Mouse (Mus musculus): ENCODE measurements around the gene Gdf2. TPM values are rescaled to one million over a fixed set of nuclear protein-coding genes. Genes with fewer than 3 reads are reported as not detected.

Gdf2 gene
- total and polyA plus RNA-seq, 3 experiments = not detected

GRCm38 (mm10) chr14:33956055-33956454 lies 15.2 kb downstream of the Gdf2 start:
- no peak overlapping the region for H3K27ac ChIP-seq (ENCODE audit: insufficient read depth, low read depth)
- no peak overlapping the region for H3K9ac ChIP-seq (ENCODE audit: insufficient read depth, low read depth)
- TF ChIP-seq ZKSCAN1 (IDR thresholded peaks at IDR 0.05; ENCODE audit: borderline replicate concordance, low read depth, low read length) (no peak), MYC (IDR thresholded peaks at IDR 0.05; ENCODE audit: low read depth, low read length) (no peak), KAT2A (IDR thresholded peaks at IDR 0.05; ENCODE audit: insufficient replicate concordance, low read length) (no peak), ZC3H11A (IDR thresholded peaks at IDR 0.05; ENCODE audit: low read depth, low read length) (no peak), JUN (IDR thresholded peaks at IDR 0.05; ENCODE audit: insufficient read depth, low read depth, low read length) (no peak), SMC3 (IDR thresholded peaks at IDR 0.05; ENCODE audit: low read depth, low read length) (peak; percentile 6; the same call in 1 of the 2 replicates), CTCF (conservative IDR thresholded peaks at IDR 0.05 in 1 of 2, IDR thresholded peaks at IDR 0.05 in 1 of 2; ENCODE audit: low read depth in 2 of 2, low read length in 2 of 2) (peak; percentile 10 to 43; a peak in 2 of 4 replicates), EP300 (IDR thresholded peaks at IDR 0.05; ENCODE audit: low read length) (no peak), TBP (conservative IDR thresholded peaks at IDR 0.05; ENCODE audit: low read depth, low read length) (no peak), ZMIZ1 (IDR thresholded peaks at IDR 0.05; ENCODE audit: low read depth, low read length) (no peak), MAFK (IDR thresholded peaks at IDR 0.05; ENCODE audit: insufficient replicate concordance, low read length) (no peak)
- dilution Hi-C loops (cut with MboI; ENCODE audit: extremely low pct_ligation_motif_present, extremely low pct_unique_long_range_greater_than_20kb, low sequenced_read_pairs) = no loop called here
- no peak overlapping the region for H3K4me2 ChIP-seq (ENCODE audit: insufficient read depth, low read depth, poor library complexity, severe bottlenecking)
- peaks cover 3 to 8% of the 10 kb centered on the region in 2 experiments; a peak in 2 of 4 replicates for H3K4me1 ChIP-seq (ENCODE audit: control insufficient read depth in 1 of 2, insufficient read depth in 2 of 2)
- no peaks in the 10 kb centered on the region for H3K79me2 ChIP-seq (replicated peaks; ENCODE audit: control insufficient read depth, extremely low read depth, insufficient read depth, poor library complexity, severe bottlenecking)
- in situ Hi-C loops (cut with MboI; ENCODE audit: low pct_ligation_motif_present, low pct_unique_long_range_greater_than_20kb, low sequenced_read_pairs) = no loop called here
- H3K4me3 ChIP-seq (replicated peaks in 1 of 3; ENCODE audit: low read depth in 2 of 3, low read length in 2 of 3, poor library complexity in 1 of 3) = no peak overlapping the region
- no peak for DNase-seq (ENCODE audit: extremely low read depth)
- H3K36me3 ChIP-seq (replicated peaks in 1 of 2; ENCODE audit: control insufficient read depth in 1 of 2, insufficient read depth in 1 of 2, low read length in 1 of 2) = no peaks in the 10 kb centered on the region
- H3K9me3 ChIP-seq (replicated peaks; ENCODE audit: low read length) = no peaks in the 10 kb centered on the region
- H3K27me3 ChIP-seq (replicated peaks) = no peaks in the 10 kb centered on the region

- no peak overlapping the region for H3K4me3 ChIP-seq (replicated peaks in 1 of 3; ENCODE audit: low read depth in 2 of 3, low read length in 2 of 3, poor library complexity in 1 of 3)
- dilution Hi-C loops (cut with MboI; ENCODE audit: extremely low pct_ligation_motif_present, extremely low pct_unique_long_range_greater_than_20kb, low sequenced_read_pairs) (no loop called here), in situ Hi-C loops (cut with MboI; ENCODE audit: low pct_ligation_motif_present, low pct_unique_long_range_greater_than_20kb, low sequenced_read_pairs) (no loop called here)
- 0 out of 4 replicates have a peak, but pooled peaks cover 0 to 3% of the 10 kb centered on the region in 2 experiments for H3K4me1 ChIP-seq (ENCODE audit: control insufficient read depth in 1 of 2, insufficient read depth in 2 of 2)
- TF ChIP-seq JUND (conservative IDR thresholded peaks at IDR 0.05; ENCODE audit: low read depth, low read length) = no peak
- no peak for TF ChIP-seq MAFK (IDR thresholded peaks at IDR 0.05; ENCODE audit: insufficient replicate concordance, low read length)
- TF ChIP-seq ZNF384 (IDR thresholded peaks at IDR 0.05; ENCODE audit: low read depth, low read length) = no peak
- no peak for TF ChIP-seq NRF1 (IDR thresholded peaks at IDR 0.05; ENCODE audit: low read depth, low read length)
- TF ChIP-seq POLR2AphosphoS2 (IDR thresholded peaks at IDR 0.05; ENCODE audit: low read depth, low read length) = no peak
- TF ChIP-seq NELFE (IDR thresholded peaks at IDR 0.05; ENCODE audit: low read depth, low read length) = no peak
- TF ChIP-seq SIN3A (IDR thresholded peaks at IDR 0.05; ENCODE audit: low read length) = no peak
- no peak for TF ChIP-seq RCOR1 (conservative IDR thresholded peaks at IDR 0.05; ENCODE audit: low read depth, low read length)
- no peak for TF ChIP-seq CHD1 (IDR thresholded peaks at IDR 0.05; ENCODE audit: low read depth, low read length)
- TF ChIP-seq HCFC1 (IDR thresholded peaks at IDR 0.05; ENCODE audit: low read depth, low read length) = no peak
- TF ChIP-seq RAD21 (IDR thresholded peaks at IDR 0.05; ENCODE audit: low read depth, low read length) = no peak
- TF ChIP-seq GABPA (IDR thresholded peaks at IDR 0.05; ENCODE audit: insufficient replicate concordance, low read depth, low read length) = no peak
- no peak for TF ChIP-seq PAX5 (IDR thresholded peaks at IDR 0.05; ENCODE audit: low read length)
- TF ChIP-seq EP300 (IDR thresholded peaks at IDR 0.05; ENCODE audit: low read length) = no peak
- no peak for TF ChIP-seq ETS1 (conservative IDR thresholded peaks at IDR 0.05; ENCODE audit: low read depth, low read length)
- no peak overlapping the region for H3K27ac ChIP-seq (ENCODE audit: insufficient read depth, low read depth)
- H3K27me3 ChIP-seq (replicated peaks) = no peaks in the 10 kb centered on the region
- DNase-seq (ENCODE audit: extremely low read depth) = no peak
- H3K79me2 ChIP-seq (replicated peaks; ENCODE audit: control insufficient read depth, extremely low read depth, insufficient read depth, poor library complexity, severe bottlenecking) = no peaks in the 10 kb centered on the region
- no peak overlapping the region for H3K4me2 ChIP-seq (ENCODE audit: insufficient read depth, low read depth, poor library complexity, severe bottlenecking)
- H3K9ac ChIP-seq (ENCODE audit: insufficient read depth, low read depth) = no peak overlapping the region
- H3K9me3 ChIP-seq (replicated peaks; ENCODE audit: low read length) = no peaks in the 10 kb centered on the region
- no peaks in the 10 kb centered on the region for H3K36me3 ChIP-seq (replicated peaks in 1 of 2; ENCODE audit: control insufficient read depth in 1 of 2, insufficient read depth in 1 of 2, low read length in 1 of 2)
These were observed 17.3 kb downstream of the Gdf2 start for GRCm38 (mm10) chr14:33958186-33958585.

Measured in CH12.LX (cell line).